Mouse (Mus musculus): ENCODE data around the gene Stx19.

- peak; percentile 70 for TF ChIP-seq POLR2A (IDR thresholded peaks at IDR 0.05; ENCODE audit: extremely low read depth, insufficient read depth, low read length)
- TF ChIP-seq CTCF (IDR thresholded peaks at IDR 0.05; ENCODE audit: low read depth, low read length) = no peak
These were observed 40.0 kb downstream of the Stx19 start, which contains the start of gene Pros1 for GRCm38 (mm10) chr16:62854191-62855068.

Measured in liver, adult 2 months (tissue).